Mouse (Mus musculus) intestine, postnatal 0 days (tissue): ENCODE results near the gene Ndrg3. TPM values are rescaled to one million over a fixed set of nuclear protein-coding genes. Genes with fewer than 3 reads are reported as not detected.
A peak's percentile ranks its signal among the peaks of the same experiment; 100 is the strongest.

Source experiments
- ATAC-seq: fragments of 200-750 bp; cut with Nextera tagmentation; 2 replicates; pipeline ENCODE4 v1.8.0; 2017; ENCODE audit warnings: mild to moderate bottlenecking, moderate TSS enrichment, moderate library complexity
- H3K27ac ChIP-seq: fragments of 300-500 bp; sonication (generic); 2 replicates; pipeline ENCODE4 v1.5.1; 2014; ENCODE audit warnings: mild to moderate bottlenecking, low read depth, low read length, moderate library complexity
- H3K27me3 ChIP-seq: fragments of 300-500 bp; sonication (generic); replicated peaks from 2 replicates; pipeline ENCODE4 v1.6.1; 2014; ENCODE audit warnings: low read length, mixed read lengths; ENCODE audit not compliant: control insufficient read depth, insufficient read depth
- H3K36me3 ChIP-seq: fragments of 300-500 bp; sonication (generic); 2 replicates; pipeline ENCODE4 v1.6.1; 2014; ENCODE audit warnings: mild to moderate bottlenecking, moderate library complexity; ENCODE audit not compliant: control insufficient read depth, insufficient read depth
- H3K4me1 ChIP-seq: fragments of 300-500 bp; sonication (generic); replicated peaks from 2 replicates; pipeline ENCODE4 v1.6.1; 2014; ENCODE audit warnings: antibody characterized with exemption, low read length, mixed read lengths; ENCODE audit not compliant: control insufficient read depth, insufficient read depth
- H3K4me2 ChIP-seq: fragments of 300-500 bp; sonication (generic); replicated peaks from 2 replicates; pipeline ENCODE4 v1.6.1; 2014; ENCODE audit warnings: low read depth, mild to moderate bottlenecking, moderate library complexity
- H3K4me3 ChIP-seq: fragments of 300-500 bp; sonication (generic); 2 replicates; pipeline ENCODE4 v1.5.1; 2014; ENCODE audit warnings: low read depth, low read length
- H3K9ac ChIP-seq: fragments of 300-500 bp; sonication (generic); 2 replicates; pipeline ENCODE4 v1.6.1; 2014; ENCODE audit warnings: mild to moderate bottlenecking, low read depth, low read length
- H3K9me3 ChIP-seq: fragments of 300-500 bp; sonication (generic); 2 replicates; pipeline ENCODE4 v1.6.1; 2016; ENCODE audit warnings: mixed run types; ENCODE audit not compliant: control insufficient read depth
- CTCF ChIP-seq: sonication (generic); IDR thresholded peaks from 2 replicates; pipeline ENCODE4 v1.5.1; 2016; ENCODE audit warnings: low read depth, mild to moderate bottlenecking, control low read depth, antibody characterized with exemption, moderate library complexity
- WGBS: fragments of 180-500 bp; shearing (Covaris S2); extraction: QIAGEN DNeasy Blood & Tissue Kit; methylation state at CpG from one replicate; pipeline ENCODE4 v1.1.7; 2014; 5-methylcytosine and 5-hydroxymethylcytosine counted together
- polyA plus RNA-seq: library from polyadenylated mRNA; unstranded; fragments of >200 nt; fragmentation: Nextera tagmentation; extraction: Ambion mirVana; gene quantifications from 2 replicates; pipeline ENCODE4 v1.2.1, GENCODE M21; 2015

Gene Ndrg3
- polyA plus RNA-seq, 1 experiment from 2014 or later = 25.3 TPM

GRCm38 (mm10) chr2:156982864-156983263, 9.0 kb downstream of the Ndrg3 start:
- H3K4me1 ChIP-seq = 0 out of 2 replicates have a peak, but pooled peaks cover 3% of the 10 kb centered on the region
- peak overlapping the region; percentile 30 for H3K27ac ChIP-seq
- no peaks in the 10 kb centered on the region for H3K36me3 ChIP-seq
- no peak overlapping the region for H3K4me3 ChIP-seq
- H3K27me3 ChIP-seq = no peaks in the 10 kb centered on the region
- no peak for TF ChIP-seq CTCF
- ATAC-seq = peak; percentile 75
- H3K9ac ChIP-seq = no peak overlapping the region
- no peak overlapping the region for H3K4me2 ChIP-seq
- no peaks in the 10 kb centered on the region for H3K9me3 ChIP-seq
- 40% methylated on average over 2 of the region's 2 CpGs for WGBS

- 0 out of 2 replicates have a peak, but pooled peaks cover 3% of the 10 kb centered on the region for H3K4me1 ChIP-seq
- H3K27me3 ChIP-seq = no peaks in the 10 kb centered on the region
- no peak overlapping the region for H3K9ac ChIP-seq
- H3K36me3 ChIP-seq = peaks cover 5% of the 10 kb centered on the region; the same call in 1 of the 2 replicates
- no peak overlapping the region for H3K4me2 ChIP-seq
- no peak overlapping the region for H3K4me3 ChIP-seq
- WGBS = 77% methylated on average over 4 of the region's 4 CpGs
- H3K27ac ChIP-seq = no peak overlapping the region
- no peaks in the 10 kb centered on the region for H3K9me3 ChIP-seq
- ATAC-seq = no peak
- TF ChIP-seq CTCF = no peak
Measured at GRCm38 (mm10) chr2:156981291-156981690, 10.6 kb downstream of the Ndrg3 start.

- no peak overlapping the region for H3K4me3 ChIP-seq
- H3K27ac ChIP-seq = no peak overlapping the region
- H3K4me1 ChIP-seq = 0 out of 2 replicates have a peak, but pooled peaks cover 3% of the 10 kb centered on the region
- 84% methylated on average over 2 of the region's 2 CpGs for WGBS
- no peaks in the 10 kb centered on the region for H3K27me3 ChIP-seq
- peaks cover 5% of the 10 kb centered on the region; the same call in 1 of the 2 replicates for H3K36me3 ChIP-seq
- ATAC-seq = no peak
- no peaks in the 10 kb centered on the region for H3K9me3 ChIP-seq
- TF ChIP-seq CTCF = no peak
- H3K9ac ChIP-seq = no peak overlapping the region
- no peak overlapping the region for H3K4me2 ChIP-seq
Measured at GRCm38 (mm10) chr2:156980059-156980458, 11.8 kb downstream of the Ndrg3 start.

GRCm38 (mm10) chr2:156976711-156977110, 15.1 kb downstream of the Ndrg3 start:
- Histone ChIP-seq H3K4me2 (no peak overlapping the region), H3K4me1 (no peaks in the 10 kb centered on the region), H3K27ac (no peak overlapping the region), H3K4me3 (no peak overlapping the region), H3K27me3 (no peaks in the 10 kb centered on the region), H3K9me3 (no peaks in the 10 kb centered on the region), H3K36me3 (peaks cover 5% of the 10 kb centered on the region; the same call in 1 of the 2 replicates), H3K9ac (no peak overlapping the region)
- TF ChIP-seq CTCF = no peak
- ATAC-seq = no peak

GRCm38 (mm10) chr2:156974967-156975366, 16.9 kb downstream of the Ndrg3 start:
- H3K9ac ChIP-seq = no peak overlapping the region
- 79% methylated on average over 2 of the region's 2 CpGs for WGBS
- H3K4me2 ChIP-seq = no peak overlapping the region
- peaks cover 5% of the 10 kb centered on the region; the same call in 1 of the 2 replicates for H3K36me3 ChIP-seq
- H3K27ac ChIP-seq = no peak overlapping the region
- H3K27me3 ChIP-seq = no peaks in the 10 kb centered on the region
- no peak for TF ChIP-seq CTCF
- 0 out of 2 replicates have a peak, but pooled peaks cover 3% of the 10 kb centered on the region for H3K4me1 ChIP-seq
- no peak for ATAC-seq
- H3K9me3 ChIP-seq = no peaks in the 10 kb centered on the region
- no peak overlapping the region for H3K4me3 ChIP-seq

GRCm38 (mm10) chr2:156973316-156974100, 18.3 kb downstream of the Ndrg3 start:
- 89% methylated on average over 5 of the region's 5 CpGs for WGBS
- no peak overlapping the region for H3K4me3 ChIP-seq
- no peak for ATAC-seq
- H3K9me3 ChIP-seq = no peaks in the 10 kb centered on the region
- no peak for TF ChIP-seq CTCF
- no peak overlapping the region for H3K4me2 ChIP-seq
- 0 out of 2 replicates have a peak, but pooled peaks cover 6% of the 10 kb centered on the region for H3K4me1 ChIP-seq
- no peak overlapping the region for H3K27ac ChIP-seq
- H3K27me3 ChIP-seq = no peaks in the 10 kb centered on the region
- H3K9ac ChIP-seq = no peak overlapping the region
- peaks cover 9% of the 10 kb centered on the region; the same call in 1 of the 2 replicates for H3K36me3 ChIP-seq
